Mouse (Mus musculus): ENCODE measurements at regions not wholly inside any gene's neighbourhood (a gene's known extent, or its start where the extent isn't known, plus 50 kb on each side); places are given as distances from the start of the nearest gene placed in this dataset.

DNA sequence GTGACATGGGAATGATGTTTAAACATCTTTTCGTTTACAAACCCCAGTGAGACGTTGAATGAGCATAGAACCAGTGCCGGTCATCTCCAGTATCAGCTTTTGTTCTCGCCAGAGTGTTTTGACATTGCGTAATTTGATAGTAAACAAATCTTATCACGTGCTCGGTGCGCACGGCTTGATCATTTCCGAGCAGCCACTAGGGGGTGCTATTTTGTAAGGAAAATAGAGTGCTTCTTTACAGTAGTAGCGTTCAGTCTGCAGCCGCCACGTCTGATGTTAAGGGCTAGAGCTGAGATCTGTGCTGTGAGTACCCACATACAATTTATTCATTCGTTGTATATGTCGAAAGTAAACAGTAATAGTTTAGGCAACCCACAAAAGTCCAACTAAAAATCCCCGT lies 137.2 kb upstream of the Wdfy3 start:
- TF ChIP-seq GATA1 (IDR thresholded peaks at IDR 0.05; ENCODE audit: borderline replicate concordance, low read length) = no peak
- no peak for TF ChIP-seq FLI1 (IDR thresholded peaks at IDR 0.05; ENCODE audit: low read length)
